Mouse (Mus musculus) liver, postnatal 0 days (tissue): ENCODE results near the gene Bbs9.

ENCODE experiments used
- CTCF ChIP-seq: sonication (generic); IDR thresholded peaks from 2 replicates; pipeline ENCODE4 v1.5.1; 2016; ENCODE audit warnings: antibody characterized with exemption, low read depth
- EP300 ChIP-seq: IDR thresholded peaks from 2 replicates; pipeline ENCODE4 v1.6.1; 2016; ENCODE audit warnings: antibody characterized with exemption, low read depth, mild to moderate bottlenecking

DNA sequence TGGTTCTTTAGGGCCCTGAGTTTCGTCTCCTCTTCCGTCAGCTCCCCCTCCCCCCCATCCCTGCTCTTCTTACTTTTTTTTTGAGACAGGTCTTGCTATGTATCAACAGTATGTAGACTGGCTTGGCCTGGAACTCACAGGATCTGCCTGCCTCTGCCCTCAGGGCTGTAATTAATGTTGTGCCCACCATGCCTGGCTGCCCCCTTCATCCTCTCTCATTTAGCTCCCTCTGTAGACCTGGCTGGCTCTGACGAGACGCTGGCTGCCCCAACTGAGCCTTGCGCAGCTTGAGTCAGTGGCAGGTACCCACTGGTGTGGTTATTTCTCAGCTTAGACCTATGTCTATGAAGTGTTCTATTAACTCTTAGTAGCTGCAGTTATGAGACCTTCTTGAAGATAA lies 28.1 kb downstream of the Bbs9 start:
- TF ChIP-seq CTCF, result no peak
- no peak for TF ChIP-seq EP300
